Mouse (Mus musculus) liver, embryonic 15.5 days (tissue): ENCODE results near the gene Celsr2. TPM values are rescaled to one million over a fixed set of nuclear protein-coding genes. Genes with fewer than 3 reads are reported as not detected.

Experiments
- ATAC-seq: fragments of 200-750 bp; cut with Nextera tagmentation; 2 replicates; pipeline ENCODE4 v1.8.0; 2017; ENCODE audit warnings: moderate number of reproducible peaks, mild to moderate bottlenecking, moderate library complexity; ENCODE audit not compliant: insufficient read depth
- H3K27ac ChIP-seq: fragments of 300-500 bp; sonication (generic); replicated peaks from 2 replicates; pipeline ENCODE4 v1.5.1; 2015; ENCODE audit warnings: mild to moderate bottlenecking, inconsistent platforms
- H3K27me3 ChIP-seq: fragments of 300-500 bp; sonication (generic); 2 replicates; pipeline ENCODE4 v1.6.1; 2015; ENCODE audit warnings: mild to moderate bottlenecking, inconsistent platforms
- H3K36me3 ChIP-seq: fragments of 300-500 bp; sonication (generic); replicated peaks from 2 replicates; pipeline ENCODE4 v1.6.1; 2015; ENCODE audit warnings: moderate library complexity, mild to moderate bottlenecking, inconsistent platforms
- H3K4me1 ChIP-seq: fragments of 300-500 bp; sonication (generic); replicated peaks from 2 replicates; pipeline ENCODE4 v1.6.1; 2015; ENCODE audit warnings: inconsistent platforms
- H3K4me2 ChIP-seq: fragments of 300-500 bp; sonication (generic); 2 replicates; pipeline ENCODE4 v1.6.1; 2015; ENCODE audit warnings: moderate library complexity, mild to moderate bottlenecking, inconsistent platforms
- H3K4me3 ChIP-seq: fragments of 300-500 bp; sonication (generic); replicated peaks from 2 replicates; pipeline ENCODE4 v1.5.1; 2015; ENCODE audit warnings: mild to moderate bottlenecking, inconsistent platforms
- H3K9ac ChIP-seq: fragments of 300-500 bp; sonication (generic); 2 replicates; pipeline ENCODE4 v1.6.1; 2015; ENCODE audit warnings: moderate library complexity, mild to moderate bottlenecking, inconsistent platforms
- H3K9me3 ChIP-seq: fragments of 300-500 bp; sonication (generic); replicated peaks from 2 replicates; pipeline ENCODE4 v1.6.1; 2016; ENCODE audit warnings: inconsistent platforms
- WGBS: fragments of 180-500 bp; shearing (Covaris S2); methylation state at CpG from one replicate; pipeline ENCODE4 v1.1.7; 2015; ENCODE audit warnings: mixed read lengths; ENCODE audit not compliant: insufficient replicate concordance; 5-methylcytosine and 5-hydroxymethylcytosine counted together
- polyA plus RNA-seq: library from polyadenylated mRNA; unstranded; fragments of >200 nt; fragmentation: Nextera tagmentation; extraction: Ambion mirVana; gene quantifications from 2 replicates; pipeline ENCODE4 v1.2.1, GENCODE M21; 2015

Celsr2 gene
- polyA plus RNA-seq, 1 experiment from 2014 or later, result 0.36 TPM

DNA sequence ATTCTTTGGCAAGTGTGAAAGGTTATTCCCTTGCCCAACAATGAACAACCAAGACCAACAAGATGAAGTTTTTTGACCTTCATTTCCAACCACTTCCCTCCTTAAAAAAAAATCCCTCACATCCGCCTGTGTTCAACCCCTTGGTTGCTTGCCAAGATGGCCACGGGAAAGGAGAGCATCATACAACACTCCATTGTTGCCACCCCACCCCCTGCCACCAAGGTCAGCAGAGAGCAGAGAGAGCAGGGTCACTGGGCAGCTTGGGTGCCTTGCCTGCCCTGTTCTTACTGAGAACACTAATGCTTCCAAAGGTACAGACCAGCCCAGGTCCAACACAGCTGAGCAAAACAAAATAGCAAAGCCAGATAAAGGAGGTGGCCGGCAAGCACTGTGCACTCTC is 43.1 kb downstream of the Celsr2 start:
- H3K4me3 ChIP-seq, result no peak overlapping the region
- no peak for ATAC-seq
- H3K4me2 ChIP-seq, result no peak overlapping the region
- no peak overlapping the region for H3K27ac ChIP-seq
- 45% methylated on average over 3 of the region's 3 CpGs for WGBS
- no peaks in the 10 kb centered on the region for H3K9me3 ChIP-seq
- H3K27me3 ChIP-seq, result no peaks in the 10 kb centered on the region
- peaks cover 13% of the 10 kb centered on the region; the same call in 1 of the 2 replicates for H3K4me1 ChIP-seq
- H3K9ac ChIP-seq, result no peak overlapping the region
- H3K36me3 ChIP-seq, result no peaks in the 10 kb centered on the region

DNA sequence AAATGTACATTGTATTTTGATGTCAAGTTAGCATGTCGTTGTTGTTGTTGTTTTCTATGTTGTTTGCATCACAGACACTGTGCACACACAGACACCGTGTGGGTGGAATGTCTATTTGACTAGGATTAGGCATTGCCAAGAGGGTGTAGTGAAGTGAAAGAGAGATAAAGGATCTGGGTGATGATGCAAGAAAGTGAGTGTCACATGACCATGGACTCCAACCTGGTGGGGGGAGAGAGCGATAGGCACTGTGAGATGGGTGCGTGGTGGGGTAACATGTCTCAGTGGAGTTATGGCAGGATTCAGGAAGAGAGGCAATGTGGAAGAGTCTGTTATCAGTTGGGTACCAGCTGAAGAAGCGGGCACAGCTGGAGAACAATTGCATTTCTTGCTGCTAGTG is 46.6 kb downstream of the Celsr2 start:
- Histone ChIP-seq H3K4me2 (no peak overlapping the region), H3K4me3 (no peak overlapping the region), H3K9ac (no peak overlapping the region), H3K4me1 (peaks cover 25% of the 10 kb centered on the region), H3K36me3 (no peaks in the 10 kb centered on the region), H3K27me3 (no peaks in the 10 kb centered on the region), H3K9me3 (no peaks in the 10 kb centered on the region), H3K27ac (no peak overlapping the region)
- WGBS, result 41% methylated on average over 5 of the region's 5 CpGs
- peak; percentile 38 for ATAC-seq

- Histone ChIP-seq H3K36me3 (no peaks in the 10 kb centered on the region), H3K9ac (no peak overlapping the region), H3K27me3 (no peaks in the 10 kb centered on the region), H3K4me1 (peaks cover 26% of the 10 kb centered on the region), H3K27ac (peak overlapping the region; percentile 34; the same call in 1 of the 2 replicates), H3K4me3 (no peak overlapping the region), H3K9me3 (no peaks in the 10 kb centered on the region), H3K4me2 (no peak overlapping the region)
- peak; percentile 64 for ATAC-seq
- 53% methylated on average over 3 of the region's 3 CpGs for WGBS
Measured at GRCm38 (mm10) chr3:108367828-108368227, 47.5 kb downstream of the Celsr2 start.

DNA sequence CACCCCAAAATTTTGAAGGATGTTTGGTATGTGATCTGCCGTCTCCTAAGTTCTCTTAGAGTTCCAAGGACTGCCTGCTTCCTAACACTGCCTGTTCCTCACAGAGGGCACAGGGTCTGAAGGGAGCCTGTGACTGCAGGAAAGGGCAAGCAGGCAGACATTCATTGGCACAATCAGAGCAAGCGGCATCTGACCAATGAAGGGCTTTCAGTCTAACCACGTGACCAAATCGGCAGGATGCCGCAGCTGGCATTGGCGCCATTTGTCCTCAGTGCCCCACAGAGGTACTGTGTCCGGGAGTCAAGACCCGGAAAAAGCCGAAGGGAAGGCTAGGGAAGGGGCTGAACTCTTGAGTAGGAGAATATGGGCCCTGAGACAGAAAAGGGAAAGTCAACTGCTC is 48.2 kb downstream of the Celsr2 start:
- Histone ChIP-seq H3K9ac (no peak overlapping the region), H3K27me3 (no peaks in the 10 kb centered on the region), H3K4me3 (no peak overlapping the region), H3K27ac (peak overlapping the region; percentile 34; the same call in 1 of the 2 replicates), H3K36me3 (no peaks in the 10 kb centered on the region), H3K4me2 (no peak overlapping the region), H3K4me1 (peaks cover 22% of the 10 kb centered on the region), H3K9me3 (no peaks in the 10 kb centered on the region)
- ATAC-seq, result no peak
- WGBS, result 46% methylated on average over 9 of the region's 9 CpGs

DNA sequence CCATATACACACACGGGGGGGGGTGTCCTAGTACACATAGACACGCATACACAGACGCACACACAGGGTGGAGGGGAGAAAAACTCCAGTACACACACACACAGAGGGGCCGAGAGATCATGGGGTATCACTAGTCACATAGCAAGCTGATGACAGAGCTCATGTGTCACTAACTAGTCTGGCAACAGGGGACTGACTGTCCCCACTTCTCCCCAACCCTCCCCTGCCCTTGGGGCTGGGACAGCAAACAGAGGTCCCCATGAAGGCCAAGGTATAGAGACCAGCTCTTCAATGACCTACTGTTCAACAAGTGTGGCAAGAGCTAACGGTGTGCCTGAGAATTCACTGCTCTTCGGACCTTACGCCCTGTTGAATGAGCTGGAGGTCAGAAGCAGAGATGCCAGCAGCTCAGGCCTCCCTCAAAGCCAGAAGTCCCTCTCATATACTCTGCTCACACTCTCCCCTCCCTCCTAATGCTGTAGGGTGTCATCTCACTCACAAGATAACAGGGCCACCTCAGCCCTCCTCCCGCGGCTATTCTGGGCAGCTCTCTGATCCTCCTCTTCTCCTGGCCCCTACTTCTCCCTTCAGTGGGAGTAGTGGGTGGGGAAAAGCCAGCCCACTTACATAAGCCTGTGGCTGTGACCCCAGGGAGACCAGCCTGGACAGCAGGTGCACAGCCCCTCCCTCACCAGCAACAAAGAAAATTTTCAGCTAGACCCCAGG is 50.9 kb downstream of the Celsr2 start, which contains the start of gene Mybphl:
TSS of gene Mybphl (plus strand) at position 642 of the 726 bp plus-strand sequence.
- 49% methylated on average over 9 of the region's 9 CpGs for WGBS
- Histone ChIP-seq H3K4me1 (peaks cover 25% of the 10 kb centered on the region), H3K27ac (0 out of 2 replicates have a peak within 1 kb of the TSS, but pooled peaks have one; percentile 24)

GRCm38 (mm10) chr3:108363626-108364025 is 51.7 kb downstream of the Celsr2 start:
- no peak overlapping the region for H3K4me3 ChIP-seq
- no peaks in the 10 kb centered on the region for H3K27me3 ChIP-seq
- no peak for ATAC-seq
- no peak overlapping the region for H3K27ac ChIP-seq
- H3K4me2 ChIP-seq, result no peak overlapping the region
- peaks cover 19% of the 10 kb centered on the region for H3K4me1 ChIP-seq
- no peak overlapping the region for H3K9ac ChIP-seq
- H3K9me3 ChIP-seq, result no peaks in the 10 kb centered on the region
- WGBS, result 36% methylated on average over 3 of the region's 3 CpGs
- no peaks in the 10 kb centered on the region for H3K36me3 ChIP-seq

More for the DNA sequence above, 50.9 kb downstream of the Celsr2 start, which contains the start of gene Mybphl:
- ATAC-seq, result peak; percentile 53
- H3K4me2 ChIP-seq, result no peak within 1 kb of the TSS
- H3K9ac ChIP-seq, result no peak within 1 kb of the TSS
- H3K36me3 ChIP-seq, result no peaks in the 10 kb centered on the region
- H3K9me3 ChIP-seq, result no peaks in the 10 kb centered on the region
- no peaks in the 10 kb centered on the region for H3K27me3 ChIP-seq
- H3K4me3 ChIP-seq, result no peak within 1 kb of the TSS

GRCm38 (mm10) chr3:108360894-108361293 is 54.5 kb downstream of the Celsr2 start:
- Histone ChIP-seq H3K9ac (no peak overlapping the region), H3K4me2 (no peak overlapping the region)
- ATAC-seq, result no peak

DNA sequence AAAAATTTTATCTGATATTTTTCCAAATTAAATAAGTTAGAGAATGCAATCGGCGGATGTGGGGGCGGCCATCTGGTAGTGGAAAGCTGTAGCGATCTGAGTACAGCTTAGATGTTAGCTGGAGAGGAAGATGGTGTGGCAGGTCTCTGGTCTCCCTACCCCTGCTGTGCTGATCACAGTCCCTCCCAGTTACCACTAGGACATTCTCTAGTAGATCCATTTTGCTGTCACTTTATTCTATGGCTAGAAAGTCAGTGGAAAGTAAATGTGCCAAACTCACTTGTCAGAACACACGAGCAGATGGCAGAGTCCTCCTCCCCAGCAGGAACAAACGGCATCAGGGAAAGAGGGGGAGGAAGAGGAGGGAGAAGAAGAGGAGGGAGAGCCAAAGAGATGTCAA is 56.9 kb downstream of the Celsr2 start:
- Histone ChIP-seq H3K9me3 (no peaks in the 10 kb centered on the region), H3K9ac (no peak overlapping the region), H3K27me3 (no peaks in the 10 kb centered on the region), H3K4me2 (no peak overlapping the region), H3K4me3 (no peak overlapping the region), H3K27ac (no peak overlapping the region), H3K36me3 (peaks cover 12% of the 10 kb centered on the region; the same call in 1 of the 2 replicates), H3K4me1 (peaks cover 3% of the 10 kb centered on the region; the same call in 1 of the 2 replicates)
- WGBS, result 65% methylated on average over 6 of the region's 6 CpGs
- ATAC-seq, result no peak

More at GRCm38 (mm10) chr3:108360894-108361293, 54.5 kb downstream of the Celsr2 start:
- no peaks in the 10 kb centered on the region for H3K9me3 ChIP-seq
- 0 out of 2 replicates have a peak, but pooled peaks cover 3% of the 10 kb centered on the region for H3K36me3 ChIP-seq
- WGBS, result 13% methylated on average over 7 of the region's 7 CpGs
- no peaks in the 10 kb centered on the region for H3K27me3 ChIP-seq
- H3K4me3 ChIP-seq, result no peak overlapping the region
- peaks cover 16% of the 10 kb centered on the region for H3K4me1 ChIP-seq
- no peak overlapping the region for H3K27ac ChIP-seq

DNA sequence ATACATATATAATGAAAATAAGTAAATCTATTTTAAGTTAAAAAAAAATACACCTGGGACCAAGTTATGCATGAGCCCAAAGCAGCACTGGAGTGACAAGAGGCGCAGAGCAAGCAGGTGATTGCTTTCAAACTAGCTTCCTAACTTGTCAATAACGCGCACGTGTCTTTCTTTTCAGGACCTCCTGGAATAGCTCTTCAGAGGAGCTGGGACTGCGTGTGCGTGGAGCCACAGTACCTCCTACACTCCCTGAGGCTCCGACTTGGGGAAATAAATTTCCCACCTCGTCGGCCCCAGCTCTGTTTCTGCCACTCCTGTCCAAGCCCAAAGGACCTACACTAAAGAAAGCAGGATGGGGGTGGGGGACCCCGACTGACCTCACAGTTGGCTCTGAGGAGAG is 58.3 kb downstream of the Celsr2 start:
- no peaks in the 10 kb centered on the region for H3K9me3 ChIP-seq
- H3K4me1 ChIP-seq, result peaks cover 3% of the 10 kb centered on the region; the same call in 1 of the 2 replicates
- H3K27me3 ChIP-seq, result no peaks in the 10 kb centered on the region
- H3K4me2 ChIP-seq, result no peak overlapping the region
- 75% methylated on average over 10 of the region's 10 CpGs for WGBS
- no peak overlapping the region for H3K9ac ChIP-seq
- no peak for ATAC-seq
- peaks cover 12% of the 10 kb centered on the region; the same call in 1 of the 2 replicates for H3K36me3 ChIP-seq
- no peak overlapping the region for H3K27ac ChIP-seq
- H3K4me3 ChIP-seq, result no peak overlapping the region

- Histone ChIP-seq H3K27ac (no peak overlapping the region), H3K27me3 (no peaks in the 10 kb centered on the region), H3K4me1 (no peaks in the 10 kb centered on the region), H3K36me3 (peaks cover 18% of the 10 kb centered on the region; the same call in 1 of the 2 replicates), H3K4me2 (no peak overlapping the region), H3K4me3 (no peak overlapping the region), H3K9me3 (no peaks in the 10 kb centered on the region), H3K9ac (no peak overlapping the region)
- no peak for ATAC-seq
- WGBS, result 44% methylated on average over 3 of the region's 3 CpGs
Measured at GRCm38 (mm10) chr3:108355245-108355644, 60.1 kb downstream of the Celsr2 start.

- WGBS, result 66% methylated on average over 9 of the region's 9 CpGs
Measured at GRCm38 (mm10) chr3:108348376-108348775, 67.0 kb downstream of the Celsr2 start.

More at GRCm38 (mm10) chr3:108348376-108348775, 67.0 kb downstream of the Celsr2 start:
- Histone ChIP-seq H3K9ac (no peak overlapping the region), H3K4me3 (no peak overlapping the region), H3K4me1 (no peaks in the 10 kb centered on the region), H3K9me3 (no peaks in the 10 kb centered on the region), H3K4me2 (no peak overlapping the region), H3K27me3 (no peaks in the 10 kb centered on the region), H3K36me3 (peaks cover 31% of the 10 kb centered on the region), H3K27ac (no peak overlapping the region)
- no peak for ATAC-seq
